Mouse (Mus musculus) kidney, adult 18-20 months (tissue): Measurements from ENCODE around the gene Ldlrad1.

Source experiments
- DNase-seq: peaks from one replicate; pipeline ENCODE4 v3.0.0; 2021

The Ldlrad1 gene

GRCm38 (mm10) chr4:107208880-107209279 is at the start of gene Ldlrad1:
Ldlrad1 (plus strand) TSS chr4:107209180.
- no peak for DNase-seq

GRCm38 (mm10) chr4:107160181-107160580 is 48.8 kb upstream of the Ldlrad1 start:
- DNase-seq = no peak

- DNase-seq = no peak
These were observed 45.6 kb upstream of the Ldlrad1 start for GRCm38 (mm10) chr4:107163341-107163740.

GRCm38 (mm10) chr4:107163756-107164587 is 45.0 kb upstream of the Ldlrad1 start:
- peak; percentile 71 for DNase-seq

GRCm38 (mm10) chr4:107166700-107167099 is 42.3 kb upstream of the Ldlrad1 start:
- DNase-seq = no peak

GRCm38 (mm10) chr4:107167798-107168197 is 41.2 kb upstream of the Ldlrad1 start:
- no peak for DNase-seq

GRCm38 (mm10) chr4:107177506-107177905 is 31.5 kb upstream of the Ldlrad1 start:
- DNase-seq = no peak

- peak; percentile 99 for DNase-seq
These were observed 30.7 kb upstream of the Ldlrad1 start, which contains the start of gene Tmem59 for GRCm38 (mm10) chr4:107178182-107178829. Tmem59 (plus strand) TSS chr4:107178399.

- DNase-seq = peak; percentile 52
These were observed 30.0 kb upstream of the Ldlrad1 start, which contains the start of gene Tceanc2 for GRCm38 (mm10) chr4:107178830-107179490. Tceanc2 (minus strand) TSS chr4:107179116.

- no peak for DNase-seq
These were observed 29.4 kb upstream of the Ldlrad1 start for GRCm38 (mm10) chr4:107179561-107179960.

GRCm38 (mm10) chr4:107180746-107181145 is 28.2 kb upstream of the Ldlrad1 start:
- no peak for DNase-seq

- no peak for DNase-seq
These were observed 27.1 kb upstream of the Ldlrad1 start for GRCm38 (mm10) chr4:107181866-107182265.

GRCm38 (mm10) chr4:107182796-107183195 is 26.2 kb upstream of the Ldlrad1 start:
- DNase-seq = no peak

GRCm38 (mm10) chr4:107183203-107183602 is 25.8 kb upstream of the Ldlrad1 start:
- DNase-seq = no peak

- no peak for DNase-seq
These were observed 23.3 kb upstream of the Ldlrad1 start for GRCm38 (mm10) chr4:107185703-107186102.

GRCm38 (mm10) chr4:107193841-107194240 is 15.1 kb upstream of the Ldlrad1 start:
- DNase-seq = no peak

- DNase-seq = no peak
These were observed 12.5 kb upstream of the Ldlrad1 start for GRCm38 (mm10) chr4:107196454-107196853.

- DNase-seq = no peak
These were observed 10.9 kb upstream of the Ldlrad1 start for GRCm38 (mm10) chr4:107198072-107198471.

- no peak for DNase-seq
These were observed 7.2 kb upstream of the Ldlrad1 start for GRCm38 (mm10) chr4:107201779-107202178.

- no peak for DNase-seq
These were observed 6.0 kb upstream of the Ldlrad1 start for GRCm38 (mm10) chr4:107203001-107203400.

GRCm38 (mm10) chr4:107207016-107207415 is 2.0 kb upstream of the Ldlrad1 start:
- no peak for DNase-seq

- DNase-seq = no peak
These were observed 1.6 kb downstream of the Ldlrad1 start for GRCm38 (mm10) chr4:107210483-107211097.

- DNase-seq = no peak
These were observed 2.5 kb downstream of the Ldlrad1 start for GRCm38 (mm10) chr4:107211465-107211864.
